Mouse (Mus musculus) lung, adult 2 months (tissue): ENCODE results near the gene Lpcat2.

Experiments
- CTCF ChIP-seq: fragments of 200-500 bp; IDR thresholded peaks from 2 replicates; pipeline ENCODE4 v1.5.1; 2011; ENCODE audit warnings: mild to moderate bottlenecking, low read length, control low read depth; ENCODE audit not compliant: insufficient read depth
- POLR2A ChIP-seq: fragments of 200-500 bp; IDR thresholded peaks from 2 replicates; pipeline ENCODE4 v1.6.1; 2011; ENCODE audit warnings: low read depth, mild to moderate bottlenecking, control low read depth, low read length, borderline replicate concordance; ENCODE audit errors: extremely low read depth

DNA sequence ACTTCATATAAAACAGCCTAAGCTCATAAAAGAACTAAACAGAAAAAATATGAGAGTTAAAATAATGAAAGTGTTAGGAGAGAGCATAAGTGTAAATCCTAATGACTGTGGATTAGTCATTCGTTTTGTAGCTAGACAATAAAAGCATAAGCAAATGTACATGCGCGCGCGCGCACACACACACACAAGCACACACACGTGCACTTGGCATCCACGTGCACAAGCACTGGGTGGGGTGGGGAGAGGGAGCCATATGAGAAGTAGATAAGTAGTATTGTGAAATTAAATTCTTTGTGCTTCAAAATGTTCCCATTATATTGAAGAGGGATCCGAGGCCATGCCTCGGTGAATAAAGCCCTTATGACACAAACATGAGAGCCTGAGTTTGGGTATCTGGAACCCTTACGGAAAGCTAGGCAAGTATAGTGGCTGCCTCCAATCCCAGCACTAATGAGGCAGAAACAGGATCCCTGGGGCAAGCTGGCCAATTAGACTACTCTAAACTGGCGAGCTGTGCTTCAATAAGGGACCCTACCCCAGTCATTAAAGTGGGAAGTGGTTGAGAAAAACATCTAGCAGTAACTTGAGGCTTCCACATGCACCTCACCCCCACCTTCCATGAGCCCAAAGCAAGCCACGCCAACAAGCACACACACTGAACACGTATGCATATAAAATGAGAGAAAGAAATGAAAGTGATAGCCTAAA is 3.5 kb downstream of the Lpcat2 start:
- no peak for TF ChIP-seq CTCF
- TF ChIP-seq POLR2A = no peak
